Mouse (Mus musculus) testis, postnatal 10 days (tissue): Measurements from ENCODE around the gene Epb41l5.

Experiments used
- DNase-seq: peaks from one replicate; pipeline ENCODE4 v3.0.0; 2021; ENCODE audit warnings: low spot score

The Epb41l5 gene

DNA sequence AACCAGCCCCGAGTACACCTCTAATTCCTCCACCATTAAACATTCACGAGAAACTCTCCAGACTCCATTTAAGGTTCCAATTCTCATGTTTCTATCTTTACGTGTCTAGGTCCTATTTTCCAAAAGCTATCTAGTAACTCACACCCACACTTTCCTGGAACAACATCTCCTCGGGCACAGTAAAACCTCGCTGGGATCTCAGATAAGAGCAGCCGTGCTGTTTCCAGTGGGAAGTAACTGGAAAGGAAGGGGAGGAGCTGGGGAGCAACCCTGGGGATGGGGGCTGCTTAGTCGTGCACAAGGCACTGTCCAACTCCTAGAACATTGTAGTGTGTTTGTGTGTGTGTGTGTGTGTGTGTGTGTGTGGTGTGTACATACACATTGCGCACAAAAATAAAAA, 146.9 kb downstream of the Epb41l5 start:
- DNase-seq = no peak

DNA sequence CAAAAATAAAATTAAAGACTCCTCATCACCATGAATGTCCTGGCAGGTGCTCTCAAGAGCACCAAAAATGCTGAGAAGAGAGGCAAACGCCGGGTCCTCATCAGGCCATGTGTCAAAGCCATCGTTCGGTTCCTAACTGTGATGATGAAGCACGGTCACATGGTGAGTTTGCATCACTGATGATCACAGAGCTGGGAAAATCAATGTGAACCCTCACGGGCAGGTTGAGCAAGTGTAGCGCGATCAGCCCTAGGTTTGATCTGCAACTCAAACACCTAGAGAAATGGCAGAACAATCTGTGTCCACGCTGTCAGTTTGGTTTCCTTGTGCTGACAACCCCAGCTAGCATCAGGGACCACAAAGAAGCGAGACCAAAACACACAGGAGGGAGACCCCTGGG, 149.3 kb downstream of the Epb41l5 start:
- no peak for DNase-seq

DNA sequence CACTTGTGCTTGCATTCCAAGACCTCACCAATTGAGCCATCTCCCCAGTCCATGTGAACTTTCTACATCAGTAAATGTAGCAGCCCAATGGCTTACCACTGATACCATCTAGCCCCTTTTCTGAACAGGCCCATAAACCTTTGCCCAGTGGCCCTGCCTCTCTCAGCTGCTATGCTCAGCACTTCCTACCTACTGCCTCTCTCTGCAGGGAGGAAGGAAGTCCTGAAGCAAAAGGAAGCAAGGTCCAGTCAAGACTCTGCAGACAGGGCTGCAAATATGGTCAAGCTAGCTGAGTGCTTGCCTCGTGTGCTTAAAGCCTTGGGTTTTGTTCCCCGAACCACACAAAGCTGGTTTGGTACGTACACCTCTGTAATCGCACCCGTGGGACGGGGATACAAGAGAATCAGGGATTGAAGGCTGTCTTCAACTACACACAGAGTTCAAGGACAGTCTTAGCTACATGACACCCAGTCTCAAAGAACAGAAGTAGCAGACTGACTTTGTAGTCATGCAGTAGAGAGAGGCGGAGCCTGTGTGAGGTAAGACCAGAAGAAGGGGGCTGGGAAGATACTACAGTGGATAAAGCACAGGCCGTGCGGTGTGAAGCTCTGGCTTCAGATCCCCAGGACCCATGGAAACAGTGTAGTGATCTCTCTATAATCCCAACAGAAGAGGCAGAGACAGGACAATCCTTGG, 150.1 kb downstream of the Epb41l5 start:
- DNase-seq = no peak

DNA sequence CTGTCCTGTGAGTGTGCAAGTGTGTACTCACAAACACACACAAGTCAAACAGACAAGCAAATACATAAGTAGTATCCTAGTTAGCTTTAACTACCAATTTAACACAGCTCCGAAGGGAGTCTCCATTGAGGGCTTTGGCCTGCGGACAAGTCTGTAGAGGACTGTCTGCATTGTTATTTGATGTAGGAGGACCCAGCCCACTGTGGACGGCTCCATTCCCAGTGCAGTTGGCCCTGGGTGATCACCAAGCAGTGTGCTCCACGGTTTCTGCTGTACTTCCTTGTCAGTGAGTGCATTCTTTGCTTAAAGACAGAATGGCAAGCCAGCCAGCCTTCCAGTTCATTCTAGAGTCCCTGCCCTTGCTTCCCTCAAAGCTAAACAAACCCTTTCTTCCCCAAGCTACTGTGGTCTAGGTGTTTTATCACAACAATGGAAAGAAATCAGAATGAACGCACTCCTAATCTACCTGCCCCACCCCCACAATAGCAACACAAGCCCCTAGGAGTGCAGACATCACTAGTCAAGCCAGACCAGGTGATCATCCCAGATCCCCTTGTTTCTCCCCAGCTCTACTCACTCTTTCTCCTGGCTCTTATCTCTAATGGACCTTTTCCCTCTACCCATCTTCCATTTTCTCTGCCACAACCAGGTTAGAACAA, 151.3 kb downstream of the Epb41l5 start:
- no peak for DNase-seq

DNA sequence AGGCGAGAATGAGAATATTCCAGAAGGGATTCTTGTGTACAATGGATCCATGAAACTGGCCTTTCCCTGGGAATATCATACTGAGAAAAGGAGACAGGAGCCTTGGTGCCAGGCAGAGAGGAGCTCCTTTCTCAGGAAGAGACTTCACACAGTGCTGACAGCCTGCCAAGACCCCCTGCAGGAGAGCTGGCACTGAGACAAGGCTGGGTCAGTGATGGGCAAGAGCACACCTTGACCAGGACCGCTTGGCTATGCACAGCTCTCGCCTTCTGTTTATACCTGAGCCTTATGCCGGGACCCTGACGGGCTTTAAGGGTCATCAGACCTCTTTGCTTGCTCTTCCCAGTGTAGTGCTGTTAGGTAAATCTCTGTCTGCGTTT, 153.4 kb downstream of the Epb41l5 start:
- no peak for DNase-seq
